Mouse (Mus musculus) liver, adult 10 weeks (tissue): ENCODE measurements around the gene Tmem69. TPM values are rescaled to one million over a fixed set of nuclear protein-coding genes. Genes with fewer than 3 reads are reported as not detected.

Source experiments
- polyA plus RNA-seq: library from polyadenylated mRNA; stranded (reverse); fragments of 350-450 nt; fragmentation: Illumina TruSeq; extraction: RNeasy Lipid Tissue Mini Kit (QIAGEN cat#74804); gene quantifications from one replicate; pipeline ENCODE4 v1.2.3, GENCODE M21; 2014; ENCODE audit warnings: low read depth, low replicate concordance

The Tmem69 gene
- 60.7 TPM for polyA plus RNA-seq

GRCm38 (mm10) chr4:116555413-116556300, at the start of gene Tmem69:
Gene Tmem69 (minus strand): TSS chr4:116555936.

GRCm38 (mm10) chr4:116596379-116596778, 40.6 kb upstream of the Tmem69 start, which contains the start of gene Ccdc17:
Gene Ccdc17 (plus strand): TSS chr4:116596654.

GRCm38 (mm10) chr4:116557306-116558121, 1.8 kb upstream of the Tmem69 start, which contains the start of gene Gpbp1l1:
Gene Gpbp1l1 (plus strand): TSS chr4:116557658.

DNA sequence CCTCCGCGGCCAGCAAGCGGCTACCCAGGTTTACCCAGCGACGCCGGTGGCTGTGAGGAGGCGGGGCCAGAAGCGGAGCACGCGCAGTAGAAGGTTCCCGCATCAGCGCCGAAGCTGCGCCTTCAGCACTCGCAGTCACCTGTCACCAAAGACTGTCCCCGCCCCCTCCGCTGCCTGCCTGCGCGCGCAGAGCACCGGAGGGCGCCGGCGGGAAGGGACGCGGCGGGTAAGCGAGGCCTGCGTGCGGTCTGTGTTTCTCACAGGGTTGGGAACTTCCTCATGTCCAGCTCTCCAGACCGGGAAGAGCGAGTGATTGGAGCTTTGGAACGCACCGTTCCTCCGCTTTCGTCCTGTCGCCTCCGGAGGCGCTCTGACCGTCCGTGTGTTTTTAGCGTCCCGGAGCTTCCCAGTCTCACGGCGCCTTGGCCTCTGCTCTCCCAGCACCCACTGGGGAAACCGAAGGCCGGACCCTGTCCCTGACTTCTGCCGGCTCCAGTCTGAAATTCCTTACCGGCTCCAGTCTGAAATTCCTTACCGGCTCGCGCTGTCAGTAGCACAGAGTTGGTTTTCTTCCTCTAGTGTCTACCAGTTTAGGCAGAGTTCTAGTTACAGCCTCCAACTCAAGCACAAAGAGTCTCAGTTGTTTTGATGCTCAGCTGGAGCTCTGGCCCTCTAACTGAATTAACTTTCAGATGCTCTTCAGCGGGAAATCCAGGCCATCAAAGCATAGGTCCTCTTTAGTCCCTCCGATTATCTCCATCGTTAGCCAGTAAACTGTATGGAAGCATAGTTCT, 48.1 kb downstream of the Tmem69 start, which contains the start of gene Ipp:
TSS of gene Ipp (plus strand) at position 125 of the 794 bp plus-strand sequence.

Other genes with a start within 250 kb of the Tmem69 start
- gene Mast2, start 91.8 kb downstream of the Tmem69 start, polyA plus RNA-seq = 4.4 TPM
- gene Ipp, start 48.4 kb downstream of the Tmem69 start, polyA plus RNA-seq = 14.1 TPM
- gene Gpbp1l1, start 1.7 kb upstream of the Tmem69 start, polyA plus RNA-seq = 42.1 TPM
- 3.9 TPM for gene Ccdc17, start 40.7 kb upstream of the Tmem69 start, polyA plus RNA-seq
- 33.0 TPM for gene Nasp, start 72.0 kb upstream of the Tmem69 start, polyA plus RNA-seq
- 415 TPM for gene Akr1a1, start 95.7 kb upstream of the Tmem69 start, polyA plus RNA-seq
- gene Prdx1, start 129.6 kb upstream of the Tmem69 start, polyA plus RNA-seq = 5,000 TPM
- gene Mmachc, start 152.5 kb upstream of the Tmem69 start, polyA plus RNA-seq = 20.8 TPM
- gene Ccdc163, start 152.6 kb upstream of the Tmem69 start, polyA plus RNA-seq = 9.7 TPM
- gene Tesk2, start 165.0 kb upstream of the Tmem69 start, polyA plus RNA-seq = 6.9 TPM